In the genomic region with DNA sequence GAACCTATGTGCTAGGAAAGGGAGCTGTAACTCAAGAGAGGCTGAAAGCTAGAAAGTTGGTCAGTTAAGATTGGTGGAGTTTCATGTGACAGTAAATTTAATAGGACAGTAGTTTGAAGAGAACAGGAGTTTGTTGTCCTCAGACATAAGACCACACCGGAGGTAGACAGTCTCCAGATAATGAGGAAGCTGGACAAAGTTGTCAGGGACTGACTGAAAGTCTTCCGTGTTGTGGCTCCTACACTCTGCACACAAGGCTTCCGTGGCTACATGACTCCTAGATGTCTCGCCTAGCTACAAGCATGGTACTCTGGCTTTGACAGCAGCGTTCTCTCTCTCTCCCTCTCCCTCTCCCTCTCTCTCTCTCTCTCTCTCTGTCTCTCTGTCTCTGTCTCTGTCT, we compare ENCODE assay signal across 21 mouse cellular contexts.
"Had no signal": no experiment of that assay in that cellular context is flagged by ENCODE, and none has a peak within 500 bp of the region (broad histone marks: within the 10 kb centered on the region; RNA-seq: fewer than 3 reads in every experiment).

No protein-coding gene starts in this region.

- H3K4me2 ChIP-seq: lung, embryonic 14.5 days; midbrain, embryonic 12.5 days; neural tube, embryonic 13.5 days; neural tube, embryonic 15.5 days had no signal

- H3K9ac ChIP-seq: liver, embryonic 14.5 days; lung, embryonic 14.5 days; midbrain, embryonic 12.5 days; neural tube, embryonic 13.5 days; neural tube, embryonic 15.5 days had no signal

- H3K4me1 ChIP-seq: midbrain, embryonic 10.5 days; midbrain, embryonic 12.5 days; neural tube, embryonic 15.5 days had no signal

- H3K27ac ChIP-seq: liver, embryonic 14.5 days; macrophage; midbrain, embryonic 10.5 days; midbrain, embryonic 12.5 days; neural tube, embryonic 13.5 days; neural tube, embryonic 15.5 days had no signal

- H3K36me3 ChIP-seq: midbrain, embryonic 10.5 days; midbrain, embryonic 12.5 days; neural tube, embryonic 13.5 days; neural tube, embryonic 15.5 days had no signal

- H3K27me3 ChIP-seq: midbrain, embryonic 12.5 days; neural tube, embryonic 13.5 days; neural tube, embryonic 15.5 days had no signal

- H3K4me3 ChIP-seq: midbrain, embryonic 10.5 days; midbrain, embryonic 12.5 days; myocyte; neural tube, embryonic 13.5 days; neural tube, embryonic 15.5 days had no signal

- ATAC-seq: midbrain, embryonic 16.5 days had no signal

- DNase-seq: lung, adult 18-20 months; lung, embryonic 14.5 days; lung, postnatal 14 days; lung, postnatal 36 days; midbrain, embryonic 14.5 days; retina, postnatal 1 day; right cerebral cortex, adult 18-20 months; right cerebral cortex, postnatal 25 days; right cerebral cortex, postnatal 4 days; spleen, adult 18-20 months; thymus, adult 18-20 months; thymus, postnatal 14 days; thymus, postnatal 36 days had no signal

- H3K9me3 ChIP-seq: midbrain, embryonic 10.5 days; midbrain, embryonic 12.5 days; neural tube, embryonic 13.5 days; neural tube, embryonic 15.5 days had no signal
